Mouse (Mus musculus) liver, postnatal 0 days (tissue): ENCODE data around the gene Arsg.

Experiments used
- CTCF ChIP-seq: sonication (generic); IDR thresholded peaks from 2 replicates; pipeline ENCODE4 v1.5.1; 2016; ENCODE audit warnings: antibody characterized with exemption, low read depth
- EP300 ChIP-seq: IDR thresholded peaks from 2 replicates; pipeline ENCODE4 v1.6.1; 2016; ENCODE audit warnings: antibody characterized with exemption, low read depth, mild to moderate bottlenecking

DNA sequence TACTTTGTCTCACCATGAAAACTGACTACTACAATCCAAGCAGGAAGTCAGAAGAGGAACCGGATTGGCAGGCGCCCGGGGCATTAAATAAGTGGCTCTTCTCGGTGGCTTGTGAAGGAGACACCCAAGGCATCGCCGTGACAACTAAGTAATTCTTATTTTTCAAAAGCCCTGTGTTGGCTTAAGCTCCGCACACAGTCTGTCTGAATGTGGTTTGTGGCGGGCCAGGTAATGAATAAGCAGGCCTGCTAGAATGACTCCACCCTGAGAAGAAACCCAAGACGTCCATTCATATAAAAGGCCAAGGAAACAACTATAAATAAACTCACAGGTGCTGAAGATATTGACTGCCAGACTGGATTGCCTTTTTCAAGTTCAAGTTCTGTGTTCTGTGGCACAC lies 142.1 kb downstream of the Arsg start:
- TF ChIP-seq CTCF (no peak), EP300 (no peak)
